Mouse (Mus musculus) heart, embryonic 14.5 days (tissue): Measurements from ENCODE around the gene Trim66. TPM values are rescaled to one million over a fixed set of nuclear protein-coding genes. Genes with fewer than 3 reads are reported as not detected.

ENCODE experiments used
- ATAC-seq: fragments of 200-750 bp; cut with Nextera tagmentation; 2 replicates; pipeline ENCODE4 v1.8.0; 2017; ENCODE audit warnings: low read depth, moderate TSS enrichment; ENCODE audit not compliant: insufficient number of reproducible peaks, insufficient read depth, low FRiP score
- H3K27ac ChIP-seq, 2 experiments: fragments of 200-500 bp in 1 of 2; fragments of 300-500 bp in 1 of 2; sonication (generic) in 1 of 2; replicated peaks in 1 of 2; 2 replicates each; pipeline ENCODE4 v1.5.1; 2012 to 2014; ENCODE audit warnings: low read depth in 2 of 2, low read length in 2 of 2, control low read depth in 1 of 2, mild to moderate bottlenecking in 1 of 2, mixed read lengths in 1 of 2; ENCODE audit not compliant: control insufficient read depth in 1 of 2, insufficient read depth in 1 of 2
- H3K27me3 ChIP-seq: fragments of 300-500 bp; sonication (generic); 2 replicates; pipeline ENCODE4 v1.6.1; 2014; ENCODE audit warnings: mild to moderate bottlenecking, low read length, control low read depth; ENCODE audit not compliant: control insufficient read depth, insufficient read depth
- H3K36me3 ChIP-seq: fragments of 300-500 bp; sonication (generic); 2 replicates; pipeline ENCODE4 v1.6.1; 2014; ENCODE audit warnings: mild to moderate bottlenecking, control low read depth, low read length, mixed read lengths; ENCODE audit not compliant: control insufficient read depth, insufficient read depth
- H3K4me1 ChIP-seq, 2 experiments: fragments of 200-500 bp in 1 of 2; fragments of 300-500 bp in 1 of 2; sonication (generic) in 1 of 2; 2 replicates each; pipeline ENCODE4 v1.6.1; 2012 to 2014; ENCODE audit warnings: low read length in 2 of 2, control low read depth in 1 of 2, mixed read lengths in 1 of 2; ENCODE audit not compliant: control insufficient read depth in 2 of 2, insufficient read depth in 2 of 2
- H3K4me2 ChIP-seq: fragments of 300-500 bp; sonication (generic); 2 replicates; pipeline ENCODE4 v1.6.1; 2014; ENCODE audit warnings: mild to moderate bottlenecking, low read length
- H3K4me3 ChIP-seq, 2 experiments: fragments of 200-500 bp in 1 of 2; fragments of 300-500 bp in 1 of 2; sonication (generic) in 1 of 2; 2 replicates each; pipeline ENCODE4 v1.5.1; 2012 to 2014; ENCODE audit warnings: low read length in 2 of 2, mild to moderate bottlenecking in 2 of 2, control low read depth in 1 of 2, low read depth in 1 of 2, moderate library complexity in 1 of 2; ENCODE audit not compliant: control insufficient read depth in 1 of 2, insufficient read depth in 1 of 2
- H3K9ac ChIP-seq: fragments of 300-500 bp; sonication (generic); 2 replicates; pipeline ENCODE4 v1.6.1; 2014; ENCODE audit warnings: mild to moderate bottlenecking, low read length
- H3K9me3 ChIP-seq: fragments of 300-500 bp; sonication (generic); 2 replicates; pipeline ENCODE4 v1.6.1; 2016; ENCODE audit warnings: low read length, control low read depth; ENCODE audit not compliant: control insufficient read depth
- WGBS: fragments of 180-500 bp; shearing (Covaris S2); extraction: QIAGEN DNeasy Blood & Tissue Kit; methylation state at CpG from one replicate; pipeline ENCODE4 v1.1.7; 2014; 5-methylcytosine and 5-hydroxymethylcytosine counted together
- polyA plus RNA-seq: library from polyadenylated mRNA; unstranded; fragments of >200 nt; fragmentation: Nextera tagmentation; extraction: Ambion mirVana; gene quantifications from 2 replicates; pipeline ENCODE4 v1.2.1, GENCODE M21; 2014

The Trim66 gene
- polyA plus RNA-seq, 1 experiment from 2014 or later: 0.11 TPM

GRCm38 (mm10) chr7:109448060-109448459, 59.9 kb downstream of the Trim66 start:
- no peaks in the 10 kb centered on the region for H3K9me3 ChIP-seq
- H3K4me3 ChIP-seq: no peak overlapping the region
- H3K36me3 ChIP-seq: no peaks in the 10 kb centered on the region
- H3K9ac ChIP-seq: no peak overlapping the region
- no peaks in the 10 kb centered on the region for H3K27me3 ChIP-seq
- 62% methylated on average over 2 of the region's 2 CpGs for WGBS
- no peak overlapping the region for H3K27ac ChIP-seq
- no peak overlapping the region for H3K4me2 ChIP-seq
- no peaks in the 10 kb centered on the region for H3K4me1 ChIP-seq
- no peak for ATAC-seq

GRCm38 (mm10) chr7:109445012-109445411, 62.9 kb downstream of the Trim66 start:
- H3K4me1 ChIP-seq: no peaks in the 10 kb centered on the region
- no peak overlapping the region for H3K9ac ChIP-seq
- H3K4me3 ChIP-seq: no peak overlapping the region
- H3K27ac ChIP-seq: no peak overlapping the region
- no peaks in the 10 kb centered on the region for H3K36me3 ChIP-seq
- H3K27me3 ChIP-seq: peaks cover 6% of the 10 kb centered on the region; the same call in 1 of the 2 replicates
- no peak overlapping the region for H3K4me2 ChIP-seq
- no peak for ATAC-seq
- WGBS: 8% methylated on average over 6 of the region's 6 CpGs
- H3K9me3 ChIP-seq: no peaks in the 10 kb centered on the region

- Histone ChIP-seq H3K4me2 (no peak overlapping the region), H3K4me3 (no peak overlapping the region), H3K36me3 (no peaks in the 10 kb centered on the region), H3K27ac (no peak overlapping the region), H3K27me3 (peaks cover 29% of the 10 kb centered on the region), H3K9ac (no peak overlapping the region), H3K4me1 (peaks cover 2 to 11% of the 10 kb centered on the region in 2 experiments; a peak in 3 of 4 replicates), H3K9me3 (no peaks in the 10 kb centered on the region)
- 69% methylated on average over 5 of the region's 5 CpGs for WGBS
- no peak for ATAC-seq
Observed at GRCm38 (mm10) chr7:109442739-109443138, 65.2 kb downstream of the Trim66 start.

- peaks cover 2 to 11% of the 10 kb centered on the region in 2 experiments; a peak in 3 of 4 replicates for H3K4me1 ChIP-seq
- 67% methylated on average over 9 of the region's 9 CpGs for WGBS
- H3K4me2 ChIP-seq: no peak overlapping the region
- H3K9ac ChIP-seq: no peak overlapping the region
- no peaks in the 10 kb centered on the region for H3K36me3 ChIP-seq
- ATAC-seq: no peak
- no peak overlapping the region for H3K27ac ChIP-seq
- H3K9me3 ChIP-seq: no peaks in the 10 kb centered on the region
- H3K4me3 ChIP-seq: no peak overlapping the region
- peaks cover 37% of the 10 kb centered on the region for H3K27me3 ChIP-seq
Observed at GRCm38 (mm10) chr7:109440697-109441269, 67.2 kb downstream of the Trim66 start.

- Histone ChIP-seq H3K4me3 (peak within 1 kb of the TSS; percentile 50 to 51), H3K36me3 (no peaks in the 10 kb centered on the region), H3K9ac (peak within 1 kb of the TSS; percentile 65), H3K4me1 (peaks cover 2 to 11% of the 10 kb centered on the region in 2 experiments; a peak in 3 of 4 replicates), H3K9me3 (no peaks in the 10 kb centered on the region), H3K4me2 (peak within 1 kb of the TSS; percentile 91), H3K27me3 (peaks cover 37% of the 10 kb centered on the region), H3K27ac (no peak within 1 kb of the TSS)
- WGBS: 2% methylated on average over 62 of the region's 62 CpGs
- ATAC-seq: peak; percentile 35; the same call in 1 of the 2 replicates
Observed at GRCm38 (mm10) chr7:109438781-109439591, 68.9 kb downstream of the Trim66 start, which contains the start of gene Stk33. Gene Stk33, minus strand, starts transcription at chr7:109439081.

- no peak overlapping the region for H3K9ac ChIP-seq
- H3K27me3 ChIP-seq: no peaks in the 10 kb centered on the region
- no peak overlapping the region for H3K4me3 ChIP-seq
- H3K27ac ChIP-seq: no peak overlapping the region
- no peaks in the 10 kb centered on the region for H3K4me1 ChIP-seq
- H3K9me3 ChIP-seq: no peaks in the 10 kb centered on the region
- WGBS: 56% methylated on average over 3 of the region's 3 CpGs
- H3K4me2 ChIP-seq: no peak overlapping the region
- ATAC-seq: no peak
- no peaks in the 10 kb centered on the region for H3K36me3 ChIP-seq
Observed at GRCm38 (mm10) chr7:109424422-109425159, 83.3 kb downstream of the Trim66 start.

- no peak overlapping the region for H3K9ac ChIP-seq
- no peaks in the 10 kb centered on the region for H3K36me3 ChIP-seq
- H3K27me3 ChIP-seq: no peaks in the 10 kb centered on the region
- H3K4me3 ChIP-seq: no peak overlapping the region
- H3K27ac ChIP-seq: no peak overlapping the region
- WGBS: 74% methylated on average over 8 of the region's 8 CpGs
- no peaks in the 10 kb centered on the region for H3K9me3 ChIP-seq
- ATAC-seq: no peak
- H3K4me2 ChIP-seq: no peak overlapping the region
- H3K4me1 ChIP-seq: no peaks in the 10 kb centered on the region
Observed at GRCm38 (mm10) chr7:109422803-109423202, 85.1 kb downstream of the Trim66 start.
